Mouse (Mus musculus) brain, adult 10 weeks (tissue): ENCODE results near the gene Pank3. TPM values are rescaled to one million over a fixed set of nuclear protein-coding genes. Genes with fewer than 3 reads are reported as not detected.

ENCODE experiments used
- polyA plus RNA-seq: library from polyadenylated mRNA; stranded (reverse); fragments of 350-450 nt; fragmentation: Illumina TruSeq; extraction: RNeasy Lipid Tissue Mini Kit (QIAGEN cat#74804); gene quantifications from one replicate; pipeline ENCODE4 v1.2.3, GENCODE M21; 2015; ENCODE audit warnings: low read depth, low replicate concordance

Pank3 gene
- 27.5 TPM for polyA plus RNA-seq

DNA sequence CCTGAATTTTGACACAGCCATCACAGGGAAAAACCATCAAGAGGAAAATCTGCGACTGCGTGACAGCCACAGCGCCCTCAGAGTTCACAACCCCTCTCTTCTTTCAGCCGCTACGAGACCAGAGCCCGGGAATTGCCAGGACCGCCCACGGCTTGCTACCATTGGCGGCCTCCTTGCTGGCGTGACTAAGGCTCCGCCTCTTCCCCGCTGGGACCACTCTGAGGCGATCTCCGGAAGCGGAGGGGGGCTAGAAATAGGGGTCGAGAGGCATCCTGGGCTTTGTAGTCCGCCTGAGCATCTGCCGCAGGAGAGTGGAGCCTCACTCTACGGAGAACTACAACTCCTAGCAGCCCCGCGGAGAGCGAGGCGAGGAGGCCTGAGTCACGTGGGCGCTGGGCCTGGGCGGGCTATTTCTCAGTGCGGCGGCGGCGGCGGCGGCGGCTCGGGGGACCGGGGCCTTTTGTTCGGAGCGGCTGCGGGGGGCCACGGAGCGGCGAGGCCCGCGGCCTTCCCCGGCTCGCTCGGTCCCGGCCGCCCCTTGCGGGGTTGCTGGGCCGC lies at the start of gene Pank3:
Pank3 (plus strand) TSS at position 297 of the 558 bp plus-strand sequence.

DNA sequence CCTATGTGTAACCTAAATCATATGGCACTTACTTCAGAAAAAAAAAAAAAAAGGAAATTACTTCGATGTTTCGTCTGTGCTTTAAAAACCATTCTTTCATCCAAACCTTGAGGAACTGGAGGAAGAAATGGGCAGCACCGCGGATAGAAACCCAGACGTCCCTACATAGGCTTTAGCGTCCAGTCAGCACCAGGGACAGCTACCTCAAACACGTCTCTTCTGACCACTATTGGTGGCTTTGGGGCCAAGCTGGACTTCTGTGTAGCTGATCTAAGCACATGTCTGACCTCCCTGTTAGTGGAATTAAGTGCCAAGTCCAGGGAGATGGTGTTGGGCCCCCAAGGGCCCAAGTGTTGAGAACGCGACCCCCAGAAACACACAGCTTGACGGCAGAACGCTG lies 29.6 kb downstream of the Pank3 start, which contains the start of gene Fbll1:
Fbll1 (minus strand) TSS at position 11 of the 400 bp plus-strand sequence.

DNA sequence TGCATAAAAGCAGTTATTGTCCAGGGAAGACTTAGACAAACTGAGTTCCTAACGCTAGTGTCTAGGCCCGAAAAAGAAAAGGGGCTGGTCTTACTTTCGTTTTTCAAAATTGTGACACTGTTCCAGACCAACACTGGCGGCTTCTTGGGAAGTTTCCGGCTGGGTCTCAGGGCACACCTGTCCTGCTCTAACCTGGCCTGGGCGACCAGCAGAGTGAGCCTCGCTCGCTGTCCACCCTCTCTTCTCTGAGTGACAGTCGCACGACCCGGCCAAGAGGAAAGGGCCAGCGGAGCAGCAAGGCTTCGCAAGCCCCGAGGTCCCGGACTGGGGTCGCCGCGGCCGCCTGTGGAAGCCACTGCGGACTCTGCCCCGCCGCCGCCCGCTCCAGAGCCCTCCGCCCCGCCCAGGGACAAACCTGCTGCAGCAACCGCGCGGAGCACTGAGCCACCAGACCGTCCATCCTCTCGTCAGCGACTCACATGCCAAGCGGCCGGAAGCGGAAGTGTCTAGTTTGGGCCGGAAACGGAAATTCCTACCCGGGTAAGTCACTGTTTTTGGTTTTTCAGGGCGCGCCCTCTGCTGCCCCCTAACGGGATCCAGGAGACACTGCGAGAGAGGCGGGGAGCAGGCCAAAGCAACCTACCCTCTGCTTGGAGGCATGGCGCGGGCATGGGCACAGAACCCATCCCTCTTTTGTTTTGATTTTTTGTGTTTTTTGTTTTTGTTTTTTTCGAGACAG lies 64.9 kb downstream of the Pank3 start, which contains the start of gene Rars:
Rars (minus strand) TSS at position 485 of the 739 bp plus-strand sequence.

Other genes with a start within 250 kb of the Pank3 start
- 46.9 TPM for gene Fbll1, start 29.4 kb downstream of the Pank3 start, polyA plus RNA-seq
- gene Rars, start 65.0 kb downstream of the Pank3 start, polyA plus RNA-seq, result 51.9 TPM
- 45.9 TPM for gene Wwc1, start 211.0 kb downstream of the Pank3 start, polyA plus RNA-seq